Mouse (Mus musculus) thymus, adult 2 months (tissue): ENCODE results near the gene Cep250. TPM values are rescaled to one million over a fixed set of nuclear protein-coding genes. Genes with fewer than 3 reads are reported as not detected.

Experiments used
- DNase-seq: peaks from one replicate; pipeline ENCODE4 v3.0.0; 2021
- H3K27ac ChIP-seq: fragments of 200-500 bp; 2 replicates; pipeline ENCODE4 v1.5.1; 2012; ENCODE audit warnings: low read length, control low read depth; ENCODE audit not compliant: control insufficient read depth, insufficient read depth
- H3K27me3 ChIP-seq: fragments of 200-500 bp; 2 replicates; pipeline ENCODE4 v1.6.1; 2012; ENCODE audit warnings: mild to moderate bottlenecking, low read length, moderate library complexity, mixed read lengths; ENCODE audit not compliant: control insufficient read depth, insufficient read depth
- H3K36me3 ChIP-seq: fragments of 200-500 bp; 2 replicates; pipeline ENCODE4 v1.6.1; 2012; ENCODE audit warnings: mild to moderate bottlenecking, low read length, moderate library complexity; ENCODE audit not compliant: control insufficient read depth, insufficient read depth
- H3K4me1 ChIP-seq: fragments of 200-500 bp; replicated peaks from 2 replicates; pipeline ENCODE4 v1.6.1; 2012; ENCODE audit warnings: low read length; ENCODE audit not compliant: control insufficient read depth, insufficient read depth
- H3K4me3 ChIP-seq: fragments of 200-500 bp; 2 replicates; pipeline ENCODE4 v1.5.1; 2012; ENCODE audit warnings: mild to moderate bottlenecking, low read length, control low read depth, moderate library complexity; ENCODE audit not compliant: control insufficient read depth, insufficient read depth
- CTCF ChIP-seq: fragments of 200-500 bp; IDR thresholded peaks from 2 replicates; pipeline ENCODE4 v1.5.1; 2012; ENCODE audit warnings: mild to moderate bottlenecking, control low read depth, low read length, moderate library complexity, borderline replicate concordance; ENCODE audit not compliant: control insufficient read depth, poor library complexity, insufficient read depth; ENCODE audit errors: extremely low read depth
- POLR2A ChIP-seq: fragments of 200-500 bp; IDR thresholded peaks from 2 replicates; pipeline ENCODE4 v1.6.1; 2012; ENCODE audit warnings: mild to moderate bottlenecking, low read length, control low read depth, moderate library complexity; ENCODE audit not compliant: control insufficient read depth, poor library complexity, insufficient read depth; ENCODE audit errors: extremely low read depth
- WGBS: fragments of 180-500 bp; shearing (Covaris S2); methylation state at CpG from one replicate; pipeline ENCODE4 v1.1.7; 2018; 5-methylcytosine and 5-hydroxymethylcytosine counted together
- polyA plus RNA-seq: library from polyadenylated mRNA; depleted of rRNA; stranded (reverse); fragments of >200 nt; gene quantifications from 2 replicates; pipeline ENCODE4 v1.2.3, GENCODE M21; 2012; rRNA removed

Cep250 gene
- polyA plus RNA-seq, 1 experiment, result 31.6 TPM

DNA sequence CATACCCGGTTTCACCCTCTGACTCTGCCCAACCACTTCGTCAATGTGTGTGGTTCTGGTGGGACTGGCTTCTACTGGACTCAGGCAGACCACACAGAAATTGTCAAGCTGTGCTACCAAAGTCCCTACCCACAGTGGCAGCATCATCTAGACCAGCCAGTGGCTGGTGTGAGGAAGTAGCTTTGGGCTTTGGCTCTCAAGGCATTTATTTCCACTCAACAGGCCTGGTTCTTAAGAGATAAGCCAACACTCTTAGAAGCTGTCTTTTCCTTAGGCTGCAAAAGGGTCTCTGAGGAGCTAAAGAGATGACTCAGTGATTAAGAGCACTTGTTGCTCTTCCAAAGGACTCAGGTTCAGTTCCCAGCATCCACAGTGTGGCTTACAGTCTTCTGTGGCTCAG, 65.5 kb downstream of the Cep250 start:
- Histone ChIP-seq H3K27ac (no peak overlapping the region), H3K4me3 (no peak overlapping the region)
- no peak for DNase-seq

DNA sequence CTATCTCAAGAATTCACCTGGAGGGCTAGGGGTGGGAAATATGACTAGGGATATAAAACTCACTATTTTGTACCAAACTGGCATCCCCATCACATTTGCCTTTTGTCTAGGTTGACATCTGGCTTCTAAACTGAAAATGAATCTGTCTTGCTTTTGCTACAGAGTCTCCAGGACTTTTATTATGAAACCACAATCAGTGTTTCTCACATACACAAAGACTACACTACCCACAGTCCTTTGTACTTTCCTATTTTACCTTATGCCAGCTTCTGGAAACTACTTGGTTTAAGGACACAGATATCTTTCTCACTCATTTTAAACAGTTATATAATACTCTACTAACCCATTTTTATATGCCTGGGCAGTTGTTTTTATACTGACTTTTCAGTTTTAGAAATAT, 69.2 kb downstream of the Cep250 start:
- Histone ChIP-seq H3K27ac (no peak overlapping the region), H3K27me3 (no peaks in the 10 kb centered on the region), H3K4me1 (peaks cover 14% of the 10 kb centered on the region), H3K36me3 (no peaks in the 10 kb centered on the region), H3K4me3 (no peak overlapping the region)
- TF ChIP-seq CTCF (no peak), POLR2A (no peak)
- no peak for DNase-seq

More for the DNA sequence above, 65.5 kb downstream of the Cep250 start:
- peaks cover 15% of the 10 kb centered on the region for H3K4me1 ChIP-seq
- no peak for TF ChIP-seq CTCF
- TF ChIP-seq POLR2A, result no peak
- peaks cover 14% of the 10 kb centered on the region for H3K36me3 ChIP-seq
- 88% methylated on average over 2 of the region's 2 CpGs for WGBS
- H3K27me3 ChIP-seq, result no peaks in the 10 kb centered on the region

DNA sequence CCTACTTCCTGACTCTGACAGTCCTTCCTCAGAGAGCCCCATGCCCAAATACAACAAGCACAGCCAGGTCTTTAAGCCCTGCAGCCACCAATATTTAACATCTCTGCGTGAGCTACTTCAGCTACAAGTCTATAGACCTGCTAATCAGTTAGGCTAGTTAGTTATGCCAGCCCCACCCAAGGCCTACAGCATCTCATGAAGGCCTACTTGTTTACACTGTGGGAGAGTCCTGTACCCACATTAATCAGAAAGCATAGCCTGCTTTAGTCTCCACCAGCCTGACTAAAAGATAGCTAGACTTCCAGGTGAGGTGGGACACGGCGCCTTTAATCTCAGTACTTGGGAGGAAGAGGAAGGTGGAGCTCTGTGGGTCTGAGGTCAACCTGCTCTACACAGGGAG, 83.1 kb downstream of the Cep250 start:
- H3K27me3 ChIP-seq, result no peaks in the 10 kb centered on the region
- no peaks in the 10 kb centered on the region for H3K36me3 ChIP-seq
- TF ChIP-seq POLR2A, result no peak
- no peak for TF ChIP-seq CTCF
- no peak overlapping the region for H3K27ac ChIP-seq
- 75% methylated on average over 3 of the region's 3 CpGs for WGBS
- DNase-seq, result no peak
- H3K4me1 ChIP-seq, result no peaks in the 10 kb centered on the region
- H3K4me3 ChIP-seq, result no peak overlapping the region

DNA sequence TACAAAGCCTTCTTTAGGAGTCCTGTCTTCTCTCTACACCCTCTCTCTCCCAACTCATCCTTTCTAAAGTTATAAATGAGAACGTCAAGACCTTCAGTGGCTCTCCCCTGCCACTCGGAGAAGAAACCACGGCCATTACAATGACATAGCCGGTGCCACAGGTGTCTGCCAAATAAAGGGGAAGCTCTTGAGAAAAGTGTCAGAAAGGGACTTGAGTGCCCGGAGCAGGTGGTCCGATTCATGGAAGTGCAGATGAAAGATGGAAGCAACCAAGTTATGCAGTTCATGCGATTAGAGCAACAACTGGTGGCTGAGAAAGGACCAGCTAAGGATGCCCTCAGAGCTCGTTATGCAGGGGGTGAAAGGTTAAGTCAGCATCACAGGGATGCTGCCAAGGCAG, 86.6 kb downstream of the Cep250 start:
- no peak for DNase-seq
- Histone ChIP-seq H3K27ac (no peak overlapping the region), H3K27me3 (no peaks in the 10 kb centered on the region), H3K36me3 (no peaks in the 10 kb centered on the region), H3K4me1 (peaks cover 4% of the 10 kb centered on the region), H3K4me3 (no peak overlapping the region)
- TF ChIP-seq CTCF, result no peak
- no peak for TF ChIP-seq POLR2A
- 52% methylated on average over 8 of the region's 8 CpGs for WGBS

DNA sequence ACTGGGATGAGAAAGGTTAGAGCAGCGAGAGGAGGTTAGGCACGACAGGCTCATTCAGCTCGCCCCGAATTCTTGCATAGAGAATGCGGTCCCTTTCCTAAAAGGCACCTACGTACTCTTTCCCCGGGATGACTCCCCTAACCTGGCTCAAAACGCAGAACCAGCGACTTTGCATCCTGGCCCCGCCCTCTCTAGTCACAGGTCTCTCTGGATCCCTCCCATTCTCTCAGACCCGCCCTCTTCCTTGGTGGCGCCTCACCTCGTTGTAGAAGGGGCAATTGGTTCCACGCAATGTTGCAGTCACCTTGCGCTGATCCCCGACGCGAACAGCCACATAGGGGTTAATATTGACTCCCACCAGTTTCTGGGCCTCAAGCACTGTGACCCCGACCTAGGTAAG, 91.7 kb downstream of the Cep250 start:
- peak; percentile 37 for DNase-seq
- H3K27ac ChIP-seq, result no peak overlapping the region
- no peak overlapping the region for H3K4me3 ChIP-seq
- H3K27me3 ChIP-seq, result 0 out of 2 replicates have a peak, but pooled peaks cover 2% of the 10 kb centered on the region
- H3K36me3 ChIP-seq, result no peaks in the 10 kb centered on the region
- peaks cover 7% of the 10 kb centered on the region for H3K4me1 ChIP-seq
- 15% methylated on average over 19 of the region's 19 CpGs for WGBS
- no peak for TF ChIP-seq CTCF
- no peak for TF ChIP-seq POLR2A

Other genes with a start within 250 kb of the Cep250 start
- gene Edem2, start 227.0 kb upstream of the Cep250 start, polyA plus RNA-seq, result 55.8 and 58.6 TPM in 2 replicates
- gene Gm17581, start 220.6 kb upstream of the Cep250 start, polyA plus RNA-seq, result not detected in 2 replicates
- 3.7 and 4.7 TPM in 2 replicates for gene Procr, start 205.3 kb upstream of the Cep250 start, polyA plus RNA-seq
- gene Mmp24, start 181.1 kb upstream of the Cep250 start, polyA plus RNA-seq, result 0.08 and 0.09 TPM in 2 replicates
- 37.5 and 40.3 TPM in 2 replicates for gene BC029722, start 137.0 kb upstream of the Cep250 start, polyA plus RNA-seq
- gene Eif6, start 129.5 kb upstream of the Cep250 start, polyA plus RNA-seq, result 169 and 174 TPM in 2 replicates
- 0.08 and 0.14 TPM in 2 replicates for gene Fam83c, start 121.6 kb upstream of the Cep250 start, polyA plus RNA-seq
- gene Uqcc1, start 26.1 kb upstream of the Cep250 start, polyA plus RNA-seq, result 26.5 and 30.0 TPM in 2 replicates
- not detected in 2 replicates for gene Gm15557, start 15.7 kb upstream of the Cep250 start, polyA plus RNA-seq
- 0.23 and 0.31 TPM in 2 replicates for gene Gdf5, start 11.1 kb upstream of the Cep250 start, polyA plus RNA-seq
- gene 6430550D23Rik, start 51.5 kb downstream of the Cep250 start, polyA plus RNA-seq, result 3.8 and 4.2 TPM in 2 replicates
- gene Ergic3, start 51.6 kb downstream of the Cep250 start, polyA plus RNA-seq, result 273 and 293 TPM in 2 replicates
- 0.08 and 0.22 TPM in 2 replicates for gene Fer1l4, start 96.5 kb downstream of the Cep250 start, polyA plus RNA-seq
- gene Spag4, start 108.7 kb downstream of the Cep250 start, polyA plus RNA-seq, result 2.8 and 3.8 TPM in 2 replicates
- 237 and 273 TPM in 2 replicates for gene Cpne1, start 155.5 kb downstream of the Cep250 start, polyA plus RNA-seq
- gene Rbm12, start 155.5 kb downstream of the Cep250 start, polyA plus RNA-seq, result 67.2 and 72.4 TPM in 2 replicates
- gene Gm28036, start 170.6 kb downstream of the Cep250 start, polyA plus RNA-seq, result 7.1 and 7.5 TPM in 2 replicates
- 214 and 241 TPM in 2 replicates for gene Romo1, start 187.6 kb downstream of the Cep250 start, polyA plus RNA-seq
- gene Nfs1, start 187.7 kb downstream of the Cep250 start, polyA plus RNA-seq, result 52.7 and 53.8 TPM in 2 replicates
- 145 and 182 TPM in 2 replicates for gene Rbm39, start 223.8 kb downstream of the Cep250 start, polyA plus RNA-seq
- 23.1 and 25.2 TPM in 2 replicates for gene Phf20, start 240.0 kb downstream of the Cep250 start, polyA plus RNA-seq